Mouse (Mus musculus) ovary, adult 18-20 months (tissue): ENCODE data around the gene Gaa.

Source experiments
- DNase-seq: peaks from one replicate; pipeline ENCODE4 v3.0.0; 2022; ENCODE audit warnings: low spot score, mixed read lengths

The Gaa gene

GRCm38 (mm10) chr11:119300986-119301385, 33.3 kb downstream of the Gaa start:
- DNase-seq, result no peak

GRCm38 (mm10) chr11:119304904-119305712, 37.4 kb downstream of the Gaa start:
- DNase-seq, result no peak

GRCm38 (mm10) chr11:119306762-119307657, 39.3 kb downstream of the Gaa start:
- no peak for DNase-seq

GRCm38 (mm10) chr11:119307658-119307867, 39.9 kb downstream of the Gaa start, which contains the start of gene Card14:
Gene Card14, plus strand, starts transcription at chr11:119307768.
- no peak for DNase-seq

GRCm38 (mm10) chr11:119307916-119308315, 40.2 kb downstream of the Gaa start:
- DNase-seq, result no peak

- no peak for DNase-seq
Observed at GRCm38 (mm10) chr11:119310621-119311020, 42.9 kb downstream of the Gaa start.

GRCm38 (mm10) chr11:119314252-119314936, 46.7 kb downstream of the Gaa start:
- no peak for DNase-seq

GRCm38 (mm10) chr11:119316720-119317119, 49.0 kb downstream of the Gaa start:
- no peak for DNase-seq

- DNase-seq, result no peak
Observed at GRCm38 (mm10) chr11:119322521-119322920, 54.8 kb downstream of the Gaa start.

GRCm38 (mm10) chr11:119325068-119325467, 57.4 kb downstream of the Gaa start:
- DNase-seq, result no peak

GRCm38 (mm10) chr11:119330592-119330991, 62.9 kb downstream of the Gaa start:
- no peak for DNase-seq

- no peak for DNase-seq
Observed at GRCm38 (mm10) chr11:119331970-119332369, 64.3 kb downstream of the Gaa start.
